Comparison of ENCODE assay signal across 9 mouse cellular contexts in genomic region chr17:84081751-84082352, GRCm38 (mm10).
DNase-seq lines count a peak whose midpoint lies in the region; ATAC-seq and TF ChIP-seq lines count a peak whose summit lies in the region.
"Had no signal": no experiment of that assay in that cellular context is flagged by ENCODE, and none has a peak within 500 bp of the region (broad histone marks: within the 10 kb centered on the region; RNA-seq: fewer than 3 reads in every experiment).

No protein-coding gene starts in this region.

- 77% methylated on average over 8 of the region's 8 CpGs for WGBS in midbrain, embryonic 10.5 days
- WGBS in midbrain, embryonic 11.5 days, result 76% methylated on average over 8 of the region's 8 CpGs
- 23% methylated on average over 8 of the region's 8 CpGs for WGBS in heart, embryonic 10.5 days
- 47% methylated on average over 8 of the region's 8 CpGs for WGBS in kidney, embryonic 14.5 days
- WGBS in limb, embryonic 14.5 days, result 20% methylated on average over 8 of the region's 8 CpGs

- no peak overlapping the region for H3K4me2 ChIP-seq in midbrain, embryonic 11.5 days
- H3K4me2 ChIP-seq in kidney, embryonic 14.5 days (replicated peaks; ENCODE audit: low read depth, low read length), result no peak overlapping the region
- H3K4me2 ChIP-seq in limb, embryonic 14.5 days (replicated peaks; ENCODE audit: low read depth, low read length, severe bottlenecking), result no peak overlapping the region

- H3K4me1 ChIP-seq in midbrain, embryonic 10.5 days, result peaks cover 41% of the 10 kb centered on the region
- peaks cover 3% of the 10 kb centered on the region; the same call in 1 of the 2 replicates for H3K4me1 ChIP-seq in midbrain, embryonic 11.5 days (ENCODE audit: control insufficient read depth, insufficient read depth, low read length)
- H3K4me1 ChIP-seq in heart, embryonic 10.5 days, result peaks cover 57% of the 10 kb centered on the region
- H3K4me1 ChIP-seq in kidney, embryonic 14.5 days (ENCODE audit: control insufficient read depth, insufficient read depth, low read length), result peaks cover 19% of the 10 kb centered on the region
- peaks cover 32% of the 10 kb centered on the region for H3K4me1 ChIP-seq in limb, embryonic 14.5 days (ENCODE audit: control insufficient read depth, insufficient read depth, low read length)

- H3K4me3 ChIP-seq in midbrain, embryonic 10.5 days, result no peak overlapping the region
- H3K4me3 ChIP-seq in midbrain, embryonic 11.5 days (ENCODE audit: low read depth, low read length), result no peak overlapping the region
- 0 out of 2 replicates have a peak overlapping the region, but pooled peaks have one; percentile 5 for H3K4me3 ChIP-seq in heart, embryonic 10.5 days
- no peak overlapping the region for H3K4me3 ChIP-seq in kidney, embryonic 14.5 days (ENCODE audit: low read length)
- no peak overlapping the region for H3K4me3 ChIP-seq in limb, embryonic 14.5 days (replicated peaks; ENCODE audit: low read length)

- no peak for DNase-seq in midbrain, embryonic 10.5 days (ENCODE audit: low spot score)
- DNase-seq in midbrain, embryonic 11.5 days (ENCODE audit: low spot score, missing footprints), result no peak
- DNase-seq in embryo, embryonic 11 days, result peak; percentile 68
- no peak for DNase-seq in heart, embryonic 10.5 days (ENCODE audit: low spot score)
- DNase-seq in limb, embryonic 14.5 days (ENCODE audit: low spot score), result peak; percentile 40
- peak; percentile 69 for DNase-seq in skeletal muscle tissue, adult 2 months (ENCODE audit: low read depth, low spot score)
- DNase-seq in T-cell, adult 2 months (ENCODE audit: low spot score), result no peak

- H3K36me3 ChIP-seq in midbrain, embryonic 10.5 days, result no peaks in the 10 kb centered on the region
- no peaks in the 10 kb centered on the region for H3K36me3 ChIP-seq in midbrain, embryonic 11.5 days (ENCODE audit: control insufficient read depth, insufficient read depth, low read length)
- H3K36me3 ChIP-seq in heart, embryonic 10.5 days, result no peaks in the 10 kb centered on the region
- no peaks in the 10 kb centered on the region for H3K36me3 ChIP-seq in kidney, embryonic 14.5 days (ENCODE audit: control insufficient read depth, insufficient read depth, low read length)
- H3K36me3 ChIP-seq in limb, embryonic 14.5 days (ENCODE audit: control insufficient read depth, insufficient read depth, low read length), result no peaks in the 10 kb centered on the region
- H3K36me3 ChIP-seq: G1E had no signal

- no peak for ATAC-seq in midbrain, embryonic 11.5 days (ENCODE audit: low FRiP score)
- ATAC-seq in kidney, embryonic 14.5 days (ENCODE audit: low FRiP score, low TSS enrichment), result peak; percentile 43; the same call in 1 of the 2 replicates
- ATAC-seq in limb, embryonic 14.5 days (ENCODE audit: low FRiP score, low read depth), result peak; percentile 47

- 0 out of 2 replicates have a peak, but pooled peaks cover 7% of the 10 kb centered on the region for H3K27me3 ChIP-seq in midbrain, embryonic 10.5 days (ENCODE audit: low read depth, poor library complexity, severe bottlenecking)
- no peaks in the 10 kb centered on the region for H3K27me3 ChIP-seq in midbrain, embryonic 11.5 days (ENCODE audit: control insufficient read depth, insufficient read depth, low read length)
- H3K27me3 ChIP-seq in heart, embryonic 10.5 days (ENCODE audit: insufficient read depth, poor library complexity, severe bottlenecking), result no peaks in the 10 kb centered on the region
- no peaks in the 10 kb centered on the region for H3K27me3 ChIP-seq in kidney, embryonic 14.5 days (ENCODE audit: control insufficient read depth, insufficient read depth, low read length)
- no peaks in the 10 kb centered on the region for H3K27me3 ChIP-seq in limb, embryonic 14.5 days (ENCODE audit: control insufficient read depth, insufficient read depth, low read length)

- H3K9ac ChIP-seq in midbrain, embryonic 11.5 days (ENCODE audit: low read length), result no peak overlapping the region
- H3K9ac ChIP-seq in kidney, embryonic 14.5 days (ENCODE audit: low read depth, low read length), result no peak overlapping the region
- H3K9ac ChIP-seq in limb, embryonic 14.5 days (ENCODE audit: low read depth, low read length, severe bottlenecking), result no peak overlapping the region

- no peaks in the 10 kb centered on the region for H3K9me3 ChIP-seq in midbrain, embryonic 10.5 days (replicated peaks)
- H3K9me3 ChIP-seq in midbrain, embryonic 11.5 days (ENCODE audit: control insufficient read depth, low read length), result no peaks in the 10 kb centered on the region
- no peaks in the 10 kb centered on the region for H3K9me3 ChIP-seq in heart, embryonic 10.5 days
- no peaks in the 10 kb centered on the region for H3K9me3 ChIP-seq in kidney, embryonic 14.5 days (ENCODE audit: control insufficient read depth, low read length)
- no peaks in the 10 kb centered on the region for H3K9me3 ChIP-seq in limb, embryonic 14.5 days (ENCODE audit: control insufficient read depth, low read length)
- H3K9me3 ChIP-seq: G1E had no signal

- no peak for TF ChIP-seq POLR2A in limb, embryonic 14.5 days (IDR thresholded peaks at IDR 0.05; ENCODE audit: borderline replicate concordance, extremely low read depth, insufficient read depth, insufficient read length)

- H3K27ac ChIP-seq in midbrain, embryonic 10.5 days (replicated peaks), result peak overlapping the region; percentile 61
- H3K27ac ChIP-seq in midbrain, embryonic 11.5 days (ENCODE audit: low read depth, low read length), result no peak overlapping the region
- H3K27ac ChIP-seq in heart, embryonic 10.5 days, result peak overlapping the region; percentile 78
- no peak overlapping the region; the same call in 1 of the 2 replicates for H3K27ac ChIP-seq in kidney, embryonic 14.5 days (ENCODE audit: low read depth, low read length)
- H3K27ac ChIP-seq in limb, embryonic 14.5 days (replicated peaks; ENCODE audit: low read depth, low read length), result peak overlapping the region; percentile 6

Comparison
In these comparisons a context has a peak if more than half of its experiments do, and no peak if none do; other contexts are left out.
1. H3K27ac ChIP-seq: peak in midbrain, embryonic 10.5 days (single experiment), heart, embryonic 10.5 days (single experiment) and limb, embryonic 14.5 days (single experiment); none in midbrain, embryonic 11.5 days (single experiment) and kidney, embryonic 14.5 days (single experiment).
2. DNase-seq: peak in embryo, embryonic 11 days (single experiment), limb, embryonic 14.5 days (single experiment) and skeletal muscle tissue, adult 2 months (single experiment); none in midbrain, embryonic 10.5 days (single experiment), midbrain, embryonic 11.5 days (single experiment), heart, embryonic 10.5 days (single experiment) and T-cell, adult 2 months (single experiment).